Mouse (Mus musculus) neutrophil, adult 59 days (primary cell): ENCODE data around the gene Chd4. TPM values are rescaled to one million over a fixed set of nuclear protein-coding genes. Genes with fewer than 3 reads are reported as not detected.

Source experiments
- total RNA-seq, 2 experiments: library from RNA; stranded (reverse); gene quantifications; 1 replicate in 1 of 2; 2 replicates in 1 of 2; pipeline ENCODE4 v1.2.4; 2023

Gene Chd4
- total RNA-seq: 100 to 1,000 TPM; 178 to 182 TPM

DNA sequence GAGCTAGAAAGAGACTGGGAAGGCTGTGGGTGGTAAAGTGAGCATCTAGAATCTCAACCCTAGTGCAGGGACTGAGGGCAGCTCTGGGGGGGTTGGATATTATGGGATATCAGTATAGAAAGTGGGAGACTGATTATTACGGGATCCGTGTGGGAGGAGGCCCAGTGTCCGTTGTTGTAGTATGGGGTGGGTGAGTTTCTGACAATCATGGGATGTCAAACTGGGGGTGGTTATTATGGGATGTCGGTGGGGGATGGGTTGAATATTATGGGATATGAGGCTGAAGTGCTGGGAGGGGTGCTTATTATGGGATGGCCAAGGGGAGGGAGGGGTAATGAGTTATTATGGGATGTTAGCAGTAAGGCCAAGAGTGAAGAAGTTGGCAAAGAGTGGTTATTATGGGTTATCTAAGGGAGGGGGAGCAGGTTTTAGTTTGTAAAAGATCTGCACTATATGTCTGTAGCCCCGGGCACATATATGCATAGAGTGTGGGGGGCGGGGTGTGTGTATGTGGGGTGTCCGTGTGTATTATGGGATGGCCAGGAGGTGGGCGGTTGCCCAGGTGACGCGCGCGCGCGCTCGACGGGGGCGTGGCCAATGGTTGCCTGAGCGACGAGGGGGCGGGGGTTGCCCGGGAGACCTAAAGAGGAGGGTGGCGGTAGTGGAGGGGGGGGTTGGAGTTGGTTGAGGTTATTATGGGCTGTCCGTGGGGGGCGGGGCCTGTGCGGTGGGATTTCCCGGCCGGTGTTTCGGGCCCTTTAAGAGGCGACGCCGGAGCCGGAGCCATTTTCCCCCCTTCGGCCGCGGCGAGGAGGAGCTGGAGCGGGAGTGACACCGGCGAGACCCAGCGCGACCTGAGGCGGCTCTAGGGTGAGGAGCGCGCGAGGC, at the start of gene Chd4:
Gene Chd4, plus strand, starts transcription at position 591 of the 888 bp plus-strand sequence.

DNA sequence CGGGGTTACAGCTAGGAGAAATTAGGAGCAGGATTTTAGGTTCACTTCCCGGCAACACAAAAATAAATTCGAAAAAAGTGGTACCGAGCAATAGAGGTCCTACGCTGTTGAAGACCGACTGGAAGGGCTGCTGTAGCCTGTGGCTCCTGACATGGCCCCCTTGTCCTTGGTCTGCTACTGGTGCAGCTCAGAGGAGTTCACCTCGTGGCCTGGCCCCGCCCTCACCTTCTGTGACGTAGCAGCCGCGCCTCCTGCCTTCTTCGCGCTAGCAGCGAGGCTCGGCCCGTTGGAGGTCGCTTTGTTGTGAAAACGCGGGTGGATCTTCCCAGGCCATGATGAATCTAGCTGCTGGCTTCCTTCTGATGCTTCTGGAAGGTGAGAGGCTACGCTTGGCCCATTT, 46.1 kb upstream of the Chd4 start, which contains the start of gene Acrbp:
Gene Acrbp, plus strand, starts transcription at position 12 of the 400 bp plus-strand sequence.

DNA sequence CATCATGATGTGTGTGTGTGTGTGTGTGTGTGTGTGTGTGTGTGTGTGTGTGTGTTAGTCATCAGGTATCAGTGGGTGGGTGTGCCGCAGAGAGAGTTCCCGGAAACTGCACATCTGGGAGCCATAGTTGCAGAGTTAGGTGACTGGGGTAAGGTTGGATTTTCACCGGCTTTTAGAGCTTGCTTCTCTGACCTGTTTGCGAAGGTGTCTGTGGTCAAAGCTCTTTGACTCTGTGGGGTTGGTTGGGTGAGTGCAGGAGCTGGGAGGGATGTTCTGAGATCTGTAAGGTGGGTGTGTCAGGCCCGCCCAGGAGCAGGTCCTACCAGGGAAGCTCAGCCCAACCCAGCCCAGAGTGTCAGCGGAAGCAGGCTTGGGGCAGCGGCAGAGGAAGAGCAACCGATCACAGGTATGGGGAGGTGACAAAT, 28.2 kb upstream of the Chd4 start, which contains the start of gene Lpar5:
Gene Lpar5, plus strand, starts transcription at position 350 of the 425 bp plus-strand sequence.

DNA sequence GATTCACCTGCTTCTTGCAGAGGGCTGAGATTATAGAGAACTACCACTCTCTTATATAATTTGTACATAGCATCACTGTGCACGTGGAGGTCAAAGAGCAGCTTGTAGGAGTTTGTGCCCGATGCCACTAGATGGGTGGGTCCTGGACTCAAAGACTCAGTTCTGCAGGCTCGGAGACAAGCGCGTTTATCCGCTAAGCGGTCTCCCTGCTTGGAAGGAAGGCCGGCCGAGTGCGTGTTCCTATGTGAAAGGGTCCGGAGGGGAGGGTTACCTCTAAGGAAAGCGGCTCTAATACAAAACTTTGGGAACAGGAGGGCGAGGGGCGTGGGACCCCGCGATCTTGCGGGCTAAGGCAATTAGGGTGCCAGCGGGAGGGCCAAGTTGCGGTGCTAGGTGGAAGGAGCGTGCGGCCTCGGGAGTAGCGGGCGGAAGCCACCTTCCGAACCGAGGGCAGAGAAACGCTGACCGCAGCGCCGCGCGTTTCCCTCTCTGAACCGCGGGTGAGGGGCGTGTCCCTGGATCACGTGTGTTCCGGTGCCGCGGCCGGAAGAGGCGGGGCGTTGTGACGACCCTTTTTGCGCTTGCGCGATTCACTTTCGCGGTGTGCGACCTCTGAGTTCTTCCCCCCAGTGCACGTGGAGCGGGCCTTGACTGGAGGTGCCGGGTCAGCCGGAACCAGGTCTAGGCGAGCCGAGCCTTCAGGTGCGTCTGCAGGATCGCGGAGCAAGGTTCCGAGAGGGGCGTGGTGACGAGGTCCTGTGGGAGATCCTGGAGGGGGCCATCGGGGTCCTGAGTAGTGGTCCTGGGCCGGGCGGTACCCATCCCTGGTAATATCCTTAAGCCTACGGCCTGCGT, 35.7 kb downstream of the Chd4 start, which contains the start of gene Nop2:
Gene Nop2, plus strand, starts transcription at position 608 of the 855 bp plus-strand sequence.

DNA sequence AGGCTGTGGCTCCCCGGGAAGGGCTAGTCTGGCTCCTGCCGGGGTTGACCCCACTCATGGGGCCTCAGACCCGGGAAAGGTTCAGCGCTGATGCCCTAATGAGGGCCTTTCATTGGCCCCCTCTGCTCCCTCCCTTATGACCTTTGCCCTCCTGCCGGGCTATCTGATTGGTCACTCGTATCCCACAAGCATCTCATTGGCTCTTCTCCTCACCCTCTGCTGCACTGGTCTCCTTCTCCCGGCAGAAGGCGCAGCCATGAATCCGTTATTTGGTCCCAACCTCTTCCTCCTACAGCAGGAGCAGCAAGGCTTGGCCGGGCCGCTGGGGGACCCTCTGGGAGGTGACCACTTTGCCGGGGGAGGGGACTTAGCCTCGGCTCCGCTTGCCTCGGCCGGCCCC, 49.2 kb downstream of the Chd4 start, which contains the start of gene Iffo1:
Gene Iffo1, plus strand, starts transcription at position 241 of the 400 bp plus-strand sequence.

DNA sequence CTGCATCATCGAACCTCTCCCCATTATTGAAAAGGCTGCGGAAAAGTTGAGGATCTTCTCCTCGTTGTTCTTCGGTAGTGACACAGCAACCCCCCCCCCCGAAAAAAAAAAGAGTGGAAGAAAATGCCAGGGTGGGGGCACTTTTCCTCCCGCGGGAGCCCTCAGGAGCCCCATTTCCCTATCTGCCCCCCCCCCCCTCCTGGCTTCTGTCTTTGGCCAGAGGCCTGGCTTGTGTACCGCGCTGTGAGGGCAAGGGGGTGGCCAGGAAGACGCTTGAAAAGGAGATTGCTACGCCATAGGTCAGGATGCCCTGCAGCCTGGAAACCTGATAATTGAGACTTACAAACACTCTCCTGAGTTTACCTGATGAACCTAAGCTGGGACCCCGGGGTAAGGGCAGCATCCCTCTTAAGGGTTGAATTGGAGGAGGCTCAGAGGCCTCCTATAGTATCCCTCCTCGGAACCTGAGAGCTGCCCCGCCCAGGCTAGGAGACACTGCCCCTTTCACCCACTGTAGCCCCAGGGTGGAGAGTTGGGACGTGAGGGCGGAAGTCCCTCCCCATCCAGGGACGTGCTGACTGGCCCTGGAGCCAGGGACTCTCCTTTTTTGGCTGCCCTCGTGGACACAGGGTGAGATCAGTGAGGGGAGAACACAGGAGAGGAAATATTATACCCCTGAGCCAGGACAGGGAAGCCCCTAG, 70.4 kb downstream of the Chd4 start, which contains the start of gene Gapdh:
Gene Gapdh, minus strand, starts transcription at position 417 of the 701 bp plus-strand sequence.

Other genes starting within 250 kb of the Chd4 start
- under 1 TPM; 0.42 to 0.64 TPM for gene P3h3, start 238.2 kb upstream of the Chd4 start, total RNA-seq
- gene Gpr162, start 232.0 kb upstream of the Chd4 start, total RNA-seq: not detected
- under 1 TPM; 0.20 to 0.29 TPM for gene Cd4, start 207.8 kb upstream of the Chd4 start, total RNA-seq
- under 1 TPM; 0.37 to 0.73 TPM for gene Lag3, start 184.3 kb upstream of the Chd4 start, total RNA-seq
- gene Ptms, start 175.9 kb upstream of the Chd4 start, total RNA-seq: 100 to 1,000 TPM; 106 to 150 TPM
- 10 to 100 TPM; 92.0 to 97.0 TPM for gene Mlf2, start 164.6 kb upstream of the Chd4 start, total RNA-seq
- 10 to 100 TPM; 17.3 to 22.6 TPM for gene Cops7a, start 130.4 kb upstream of the Chd4 start, total RNA-seq
- not detected for gene Pianp, start 99.3 kb upstream of the Chd4 start, total RNA-seq
- 10 to 100 TPM; 68.6 to 81.0 TPM for gene Zfp384, start 86.8 kb upstream of the Chd4 start, total RNA-seq
- 10 to 100 TPM; 65.4 to 82.9 TPM for gene Ing4, start 56.2 kb upstream of the Chd4 start, total RNA-seq
- 10 to 100 TPM; 11.4 to 12.0 TPM for gene Acrbp, start 46.3 kb upstream of the Chd4 start, total RNA-seq
- gene Lpar5, start 28.1 kb upstream of the Chd4 start, total RNA-seq: 10 to 100 TPM in 1 of 2 experiments, 1 to 10 TPM in 1; 8.4 to 12.3 TPM
- 10 to 100 TPM; 18.6 to 20.5 TPM for gene Nop2, start 35.9 kb downstream of the Chd4 start, total RNA-seq
- gene Iffo1, start 49.3 kb downstream of the Chd4 start, total RNA-seq: 10 to 100 TPM; 29.2 to 34.4 TPM
- 1,000 to 10,000 TPM; 1,481 to 1,483 TPM for gene Gapdh, start 70.5 kb downstream of the Chd4 start, total RNA-seq
- gene Ncapd2, start 95.7 kb downstream of the Chd4 start, total RNA-seq: 100 to 1,000 TPM; 185 to 195 TPM
- 10 to 100 TPM; 44.1 to 48.3 TPM for gene Mrpl51, start 95.8 kb downstream of the Chd4 start, total RNA-seq
- gene Vamp1, start 119.6 kb downstream of the Chd4 start, total RNA-seq: 10 to 100 TPM; 20.8 to 21.0 TPM
- gene Tapbpl, start 135.9 kb downstream of the Chd4 start, total RNA-seq: 10 to 100 TPM; 11.0 to 12.0 TPM
- 1 to 10 TPM in 1 of 2 experiments, under 1 TPM in 1; 0.73 to 2.0 TPM for gene Cd27, start 141.0 kb downstream of the Chd4 start, total RNA-seq
- gene Tuba3a, start 190.1 kb downstream of the Chd4 start, total RNA-seq: not detected
- 10 to 100 TPM; 47.4 to 56.8 TPM for gene Ltbr, start 217.9 kb downstream of the Chd4 start, total RNA-seq
- 10 to 100 TPM; 13.9 to 14.0 TPM for gene Scnn1a, start 224.7 kb downstream of the Chd4 start, total RNA-seq